Mouse (Mus musculus): ENCODE measurements around the gene Mup5. TPM values are rescaled to one million over a fixed set of nuclear protein-coding genes. Genes with fewer than 3 reads are reported as not detected.

Mup5 gene
- not detected for total RNA-seq (2021)
- polyA plus RNA-seq (2012; rRNA removed) = not detected in 2 replicates
- long read RNA-seq = 0 reads

DNA sequence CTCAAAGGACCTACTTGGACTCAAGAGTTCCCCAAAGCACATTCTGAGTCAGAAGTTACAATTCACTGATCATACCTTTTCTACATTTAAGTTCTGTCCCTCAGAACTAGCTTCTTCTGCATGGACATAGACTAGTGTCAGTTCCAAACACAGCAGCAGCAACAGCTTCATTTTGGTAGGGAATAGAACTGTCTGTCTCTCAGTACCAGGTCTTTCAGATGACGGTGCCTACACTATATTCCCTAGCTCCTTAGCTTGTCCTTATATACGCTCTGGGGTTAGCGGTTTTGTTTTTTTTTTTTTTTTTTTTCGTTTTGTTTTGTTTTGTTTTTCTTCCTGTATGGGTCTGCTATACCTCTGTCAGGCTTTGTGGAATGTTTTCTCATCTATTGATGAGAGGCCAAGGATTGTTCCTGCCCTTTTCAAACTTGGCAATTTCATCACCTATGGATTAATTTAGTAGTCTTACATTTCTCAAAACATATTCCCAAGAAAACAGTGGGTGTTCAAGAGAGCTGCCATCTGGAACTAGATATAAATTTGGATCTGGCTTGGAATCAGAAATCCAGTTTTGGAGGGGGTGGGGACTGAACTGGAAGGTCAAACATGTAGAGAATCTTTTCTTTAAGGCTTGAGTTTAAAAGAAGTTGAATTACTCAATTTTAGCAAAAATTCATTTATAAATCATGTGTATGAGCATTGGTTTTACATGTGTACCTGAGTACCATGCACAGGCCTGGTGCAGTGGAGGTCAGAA lies at the start of gene Mup5:
TSS of gene Mup5 (minus strand) at position 282 of the 757 bp plus-strand sequence.
- Histone ChIP-seq H3K4me1 (ENCODE audit: control insufficient read depth, insufficient read depth, low read length) (no peaks in the 10 kb centered on the region), H3K9ac (ENCODE audit: low read depth, low read length) (no peak within 1 kb of the TSS), H3K36me3 (ENCODE audit: control insufficient read depth, insufficient read depth, low read length) (no peaks in the 10 kb centered on the region), H3K27ac (no peak within 1 kb of the TSS), H3K4me3 (no peak within 1 kb of the TSS), H3K79me2 (replicated peaks; ENCODE audit: control insufficient read depth, insufficient read depth, low read length) (no peaks in the 10 kb centered on the region), H3K27me3 (ENCODE audit: control insufficient read depth, insufficient read depth, low read length) (peaks cover 1% of the 10 kb centered on the region; the same call in 1 of the 2 replicates)
- WGBS = 59% methylated on average over 4 of the region's 4 CpGs
- intact Hi-C loops (cut with DNase I) = no loop called here
- TF ChIP-seq EP300 (IDR thresholded peaks at IDR 0.05; ENCODE audit: insufficient read depth, low read depth, low read length) (no peak), CTCF (IDR thresholded peaks at IDR 0.05) (no peak), POLR2A (IDR thresholded peaks at IDR 0.05; ENCODE audit: insufficient read depth, low read depth, low read length) (no peak)
- DNase-seq = no peak

DNA sequence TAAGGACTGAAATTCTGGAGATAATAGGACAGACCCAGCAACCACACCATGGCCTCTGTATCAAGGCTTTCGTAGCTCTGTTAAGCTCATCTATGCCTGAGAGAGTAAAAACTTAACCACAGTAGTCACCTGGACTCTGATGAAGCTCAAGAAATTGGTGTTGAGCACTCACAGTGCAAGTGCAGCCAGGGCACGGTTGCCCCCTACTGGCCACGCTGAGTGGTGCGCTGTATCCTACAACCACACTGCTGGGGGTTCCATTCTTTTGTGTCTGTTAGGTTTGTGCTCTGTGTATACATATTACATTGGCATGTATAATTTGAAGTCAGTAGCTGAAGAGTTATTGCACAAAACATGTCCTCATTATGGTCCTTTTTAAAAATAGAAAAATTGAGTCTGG lies 23.1 kb upstream of the Mup5 start:
- WGBS = 47% methylated on average over 4 of the region's 4 CpGs
- Histone ChIP-seq H3K79me2 (replicated peaks; ENCODE audit: control insufficient read depth, insufficient read depth, low read length) (no peaks in the 10 kb centered on the region), H3K36me3 (ENCODE audit: control insufficient read depth, insufficient read depth, low read length) (no peaks in the 10 kb centered on the region), H3K9ac (ENCODE audit: low read depth, low read length) (no peak overlapping the region), H3K4me1 (ENCODE audit: control insufficient read depth, insufficient read depth, low read length) (no peaks in the 10 kb centered on the region), H3K27ac (no peak overlapping the region), H3K4me3 (no peak overlapping the region), H3K27me3 (ENCODE audit: control insufficient read depth, insufficient read depth, low read length) (no peaks in the 10 kb centered on the region)
- intact Hi-C loops (cut with DNase I) = no loop called here
- TF ChIP-seq POLR2A (IDR thresholded peaks at IDR 0.05; ENCODE audit: insufficient read depth, low read depth, low read length) (no peak), CTCF (IDR thresholded peaks at IDR 0.05) (peak; percentile 69)
- DNase-seq = no peak

DNA sequence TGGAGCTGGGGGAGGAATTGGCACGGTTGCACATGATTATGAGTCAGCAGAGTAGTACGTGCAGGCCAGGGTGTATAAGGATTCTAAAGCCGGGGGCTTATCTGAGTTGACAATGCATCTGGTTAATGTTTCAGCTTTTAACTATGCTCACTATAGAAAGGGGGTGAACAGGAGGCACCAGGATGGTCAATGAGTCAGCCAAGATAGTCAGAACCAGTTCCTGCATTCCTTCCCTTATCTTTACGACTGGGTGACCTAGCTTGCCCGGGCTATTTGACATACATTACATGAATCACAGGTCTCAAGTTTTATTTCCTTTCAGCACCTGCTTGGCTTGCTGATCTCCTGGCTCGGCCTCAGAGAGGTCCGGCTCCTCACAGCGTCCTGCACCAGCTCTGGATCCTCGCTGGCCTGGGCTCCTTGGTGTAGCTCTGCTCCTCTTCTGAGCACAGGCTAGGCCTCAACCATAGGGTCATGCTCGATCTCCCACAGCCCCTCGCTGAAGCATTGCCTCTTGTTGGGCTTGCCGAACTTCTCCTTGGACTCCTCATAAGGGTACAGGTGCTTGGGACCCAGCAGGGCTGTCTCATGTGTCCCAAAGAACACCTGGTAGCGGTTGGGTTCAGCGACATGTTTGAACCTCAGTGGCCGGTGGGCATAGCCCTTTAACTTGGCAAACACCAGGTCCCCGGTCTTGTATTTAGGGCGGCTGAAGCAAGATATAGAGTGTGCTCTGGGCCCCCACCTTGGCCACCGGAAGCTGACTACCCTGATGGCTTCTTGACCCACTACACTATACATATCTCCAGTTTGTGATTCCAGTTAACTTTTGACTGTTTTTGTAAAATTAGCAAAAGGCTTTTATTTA lies 21.0 kb upstream of the Mup5 start:
- Histone ChIP-seq H3K27me3 (ENCODE audit: control insufficient read depth, insufficient read depth, low read length) (no peaks in the 10 kb centered on the region), H3K79me2 (replicated peaks; ENCODE audit: control insufficient read depth, insufficient read depth, low read length) (no peaks in the 10 kb centered on the region), H3K27ac (no peak overlapping the region), H3K9ac (ENCODE audit: low read depth, low read length) (no peak overlapping the region), H3K36me3 (ENCODE audit: control insufficient read depth, insufficient read depth, low read length) (no peaks in the 10 kb centered on the region), H3K4me1 (ENCODE audit: control insufficient read depth, insufficient read depth, low read length) (no peaks in the 10 kb centered on the region), H3K4me3 (no peak overlapping the region)
- intact Hi-C loops (cut with DNase I) = no loop called here
- 55% methylated on average over 18 of the region's 18 CpGs for WGBS
- TF ChIP-seq POLR2A (IDR thresholded peaks at IDR 0.05; ENCODE audit: insufficient read depth, low read depth, low read length) (no peak), CTCF (IDR thresholded peaks at IDR 0.05) (no peak)
- DNase-seq = no peak

DNA sequence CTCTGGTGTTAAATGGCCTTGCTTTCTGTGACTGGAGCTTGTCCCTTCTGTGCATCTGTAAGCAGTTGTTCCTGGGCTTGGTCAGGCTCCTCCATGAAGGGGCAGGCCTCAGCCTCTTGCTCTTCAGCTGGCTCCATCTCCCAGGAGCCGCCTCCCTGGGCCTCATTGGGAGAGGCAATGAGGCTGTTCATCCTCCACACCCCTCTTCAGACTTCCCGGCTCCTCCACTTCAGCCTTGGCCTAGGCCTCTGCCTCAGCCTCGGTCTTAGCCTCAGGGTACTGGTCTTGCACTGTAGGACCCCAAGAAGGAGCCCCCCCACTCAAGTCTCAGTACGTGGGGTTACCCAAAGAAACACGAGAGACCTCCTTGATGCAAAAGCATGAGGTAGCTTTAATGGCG lies 20.3 kb upstream of the Mup5 start:
- H3K27me3 ChIP-seq (ENCODE audit: control insufficient read depth, insufficient read depth, low read length) = no peaks in the 10 kb centered on the region
- no peaks in the 10 kb centered on the region for H3K79me2 ChIP-seq (replicated peaks; ENCODE audit: control insufficient read depth, insufficient read depth, low read length)
- H3K36me3 ChIP-seq (ENCODE audit: control insufficient read depth, insufficient read depth, low read length) = no peaks in the 10 kb centered on the region
- TF ChIP-seq CTCF (IDR thresholded peaks at IDR 0.05) = no peak
- no peak for TF ChIP-seq POLR2A (IDR thresholded peaks at IDR 0.05; ENCODE audit: insufficient read depth, low read depth, low read length)
- no peak for TF ChIP-seq EP300 (IDR thresholded peaks at IDR 0.05; ENCODE audit: insufficient read depth, low read depth, low read length)
- intact Hi-C loops (cut with DNase I) = no loop called here
- no peaks in the 10 kb centered on the region for H3K4me1 ChIP-seq (ENCODE audit: control insufficient read depth, insufficient read depth, low read length)
- WGBS = 68% methylated on average over 6 of the region's 6 CpGs
- no peak overlapping the region for H3K4me3 ChIP-seq
- no peak overlapping the region for H3K27ac ChIP-seq
- H3K9ac ChIP-seq (ENCODE audit: low read depth, low read length) = no peak overlapping the region
- no peak for DNase-seq

DNA sequence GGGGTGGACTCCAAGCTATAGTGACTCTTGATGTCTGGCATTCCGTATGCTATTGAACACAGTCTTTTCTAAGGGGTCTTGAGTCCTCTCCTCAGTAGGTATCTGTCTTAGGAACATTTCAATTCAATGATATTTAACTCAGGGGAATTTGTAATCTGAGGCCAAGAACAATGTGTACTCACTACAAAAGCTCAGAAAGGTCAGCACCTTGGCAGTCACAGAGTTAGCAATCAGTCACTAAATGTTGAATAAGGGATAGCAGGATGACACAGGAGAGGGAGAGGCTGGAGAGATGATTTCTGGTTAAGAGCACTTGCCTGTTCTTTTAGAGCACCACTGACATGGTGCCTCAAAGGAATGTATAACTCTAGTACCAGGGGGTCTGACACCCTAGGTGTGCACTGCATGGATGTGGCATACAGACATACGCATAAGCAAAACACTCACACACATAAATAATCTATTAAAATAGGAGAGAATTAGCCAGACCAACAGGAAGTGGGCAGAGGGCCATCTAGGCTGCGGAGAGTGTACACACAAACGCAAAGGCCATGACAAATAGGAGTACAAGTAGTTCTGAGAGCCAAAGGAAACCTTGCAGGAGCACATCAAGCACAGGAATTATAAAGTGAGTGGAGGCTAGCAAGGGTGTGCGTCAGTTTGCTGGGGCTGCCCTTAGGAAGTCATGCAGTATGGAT lies 9.9 kb upstream of the Mup5 start:
- no peak overlapping the region for H3K9ac ChIP-seq (ENCODE audit: low read depth, low read length)
- H3K79me2 ChIP-seq (replicated peaks; ENCODE audit: control insufficient read depth, insufficient read depth, low read length) = no peaks in the 10 kb centered on the region
- DNase-seq = no peak
- TF ChIP-seq CTCF (IDR thresholded peaks at IDR 0.05) = no peak
- TF ChIP-seq POLR2A (IDR thresholded peaks at IDR 0.05; ENCODE audit: insufficient read depth, low read depth, low read length) = no peak
- TF ChIP-seq EP300 (IDR thresholded peaks at IDR 0.05; ENCODE audit: insufficient read depth, low read depth, low read length) = no peak
- no peaks in the 10 kb centered on the region for H3K27me3 ChIP-seq (ENCODE audit: control insufficient read depth, insufficient read depth, low read length)
- H3K4me3 ChIP-seq = no peak overlapping the region
- 78% methylated on average over 5 of the region's 5 CpGs for WGBS
- no peaks in the 10 kb centered on the region for H3K36me3 ChIP-seq (ENCODE audit: control insufficient read depth, insufficient read depth, low read length)
- no peaks in the 10 kb centered on the region for H3K4me1 ChIP-seq (ENCODE audit: control insufficient read depth, insufficient read depth, low read length)
- intact Hi-C loops (cut with DNase I) = no loop called here
- no peak overlapping the region for H3K27ac ChIP-seq
